Mouse (Mus musculus) activated CD4-positive, CD25-positive, alpha-beta regulatory T cell, adult 4 months (primary cell): ENCODE results near the gene Mylk4. TPM values are rescaled to one million over a fixed set of nuclear protein-coding genes. Genes with fewer than 3 reads are reported as not detected.

Experiments
- ATAC-seq: one replicate; pipeline ENCODE4 v1.8.0; 2017
- polyA plus RNA-seq, 2 experiments: library from polyadenylated mRNA; unstranded; fragments of 100-300 nt; shearing (Covaris generic); gene quantifications; one replicate each; pipeline ENCODE4 v1.2.1; 2017

Mylk4 gene
- polyA plus RNA-seq = not detected

GRCm38 (mm10) chr13:32783816-32784215, at the start of gene Mylk4:
Gene Mylk4 (minus strand): TSS chr13:32783954.
- no peak for ATAC-seq

DNA sequence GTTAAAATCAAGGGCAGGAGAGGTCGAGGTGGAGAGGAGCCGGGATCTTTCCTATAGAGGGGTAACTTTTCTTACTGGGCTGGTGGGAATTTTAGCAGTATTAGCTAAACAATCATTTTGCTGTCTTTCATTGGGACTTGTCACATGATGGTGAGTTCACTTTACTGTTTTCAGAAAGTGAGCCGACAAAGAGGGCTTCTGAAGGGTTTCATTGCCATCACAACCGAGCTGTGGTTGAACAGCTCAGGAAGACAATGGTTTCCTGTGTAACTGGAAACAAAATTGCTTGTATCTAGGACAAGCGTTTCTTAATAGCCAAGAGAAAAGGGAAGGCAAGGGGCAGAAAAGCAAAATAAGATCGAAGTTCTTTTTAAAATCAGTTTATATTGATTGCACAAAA, 49.5 kb upstream of the Mylk4 start:
- peak; percentile 63 for ATAC-seq

DNA sequence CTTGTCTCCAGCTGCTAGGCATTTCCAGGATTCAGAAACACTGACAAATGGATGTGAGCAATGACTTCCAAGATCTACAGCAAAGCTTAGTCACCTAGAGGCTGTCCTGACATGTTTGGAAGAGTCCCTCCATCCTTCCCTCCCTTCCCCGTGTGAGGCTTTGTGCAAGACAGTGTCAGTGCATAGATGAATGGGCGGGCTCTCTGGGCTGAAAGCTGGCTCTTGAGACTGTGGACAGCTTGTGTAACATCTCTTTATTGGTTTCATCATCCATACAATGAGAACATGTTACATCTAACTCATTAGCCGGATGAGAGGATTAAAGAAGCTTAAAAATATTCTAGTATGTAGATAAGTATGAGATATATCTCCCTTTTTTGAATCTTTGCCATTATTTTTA, 49.0 kb upstream of the Mylk4 start:
- ATAC-seq = no peak

DNA sequence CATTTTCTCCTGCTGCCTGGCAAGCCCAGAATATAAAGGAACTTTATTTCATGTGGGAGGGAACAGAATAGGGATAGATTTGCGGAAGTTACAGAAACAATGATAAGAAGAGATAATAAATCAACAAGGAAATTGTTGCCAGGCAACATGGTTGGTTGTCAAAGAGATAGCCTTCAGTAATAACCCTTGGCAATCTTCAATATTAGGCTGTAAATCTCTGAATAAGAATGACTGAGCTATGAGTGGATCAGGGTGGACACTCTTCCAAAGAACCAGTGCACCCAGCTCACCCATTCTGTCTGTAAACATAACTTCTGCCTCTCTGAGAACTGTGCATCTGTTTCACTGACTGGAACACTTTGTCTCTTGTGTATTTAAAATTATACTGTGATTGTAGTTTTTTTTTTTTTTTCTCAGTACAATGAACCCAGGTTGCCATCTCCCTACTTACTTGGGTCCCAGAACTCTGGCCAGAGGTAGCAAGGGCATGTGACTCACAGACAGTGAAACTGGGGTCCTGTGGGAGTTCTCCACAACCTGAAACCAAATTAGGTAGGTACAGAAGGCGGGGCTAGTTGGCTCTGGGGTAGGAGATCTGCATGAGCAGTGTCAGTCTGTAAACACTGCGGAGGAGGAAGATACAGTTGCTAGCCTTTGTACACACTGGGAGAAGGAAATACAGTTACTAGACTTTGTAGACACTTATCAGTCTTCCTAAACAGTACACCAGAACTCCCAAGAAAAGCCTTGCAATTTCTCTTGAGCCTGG, 47.9 kb upstream of the Mylk4 start:
- no peak for ATAC-seq

DNA sequence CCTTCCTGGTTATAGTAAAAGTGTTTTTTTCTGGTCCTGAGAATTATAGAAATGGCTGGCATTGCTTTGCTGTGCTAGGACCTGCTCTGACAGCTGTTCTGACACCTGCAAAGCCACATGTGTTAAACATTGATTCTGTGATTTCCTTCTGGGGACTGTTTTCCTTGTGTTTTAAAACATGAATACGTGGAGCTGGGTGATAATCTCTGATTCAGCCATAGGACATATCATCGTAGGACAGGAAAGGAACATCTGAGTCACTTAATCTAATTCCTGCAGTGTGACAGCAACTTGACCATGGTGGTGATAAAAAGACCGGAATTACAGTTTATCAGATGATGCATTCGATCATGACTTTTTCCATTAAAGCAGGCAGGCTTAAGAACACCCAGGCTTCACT, 45.1 kb upstream of the Mylk4 start:
- no peak for ATAC-seq

GRCm38 (mm10) chr13:32827951-32828350, 44.2 kb upstream of the Mylk4 start:
- peak; percentile 61 for ATAC-seq

GRCm38 (mm10) chr13:32827111-32827822, 43.5 kb upstream of the Mylk4 start:
- no peak for ATAC-seq

GRCm38 (mm10) chr13:32825546-32825945, 41.8 kb upstream of the Mylk4 start:
- no peak for ATAC-seq

DNA sequence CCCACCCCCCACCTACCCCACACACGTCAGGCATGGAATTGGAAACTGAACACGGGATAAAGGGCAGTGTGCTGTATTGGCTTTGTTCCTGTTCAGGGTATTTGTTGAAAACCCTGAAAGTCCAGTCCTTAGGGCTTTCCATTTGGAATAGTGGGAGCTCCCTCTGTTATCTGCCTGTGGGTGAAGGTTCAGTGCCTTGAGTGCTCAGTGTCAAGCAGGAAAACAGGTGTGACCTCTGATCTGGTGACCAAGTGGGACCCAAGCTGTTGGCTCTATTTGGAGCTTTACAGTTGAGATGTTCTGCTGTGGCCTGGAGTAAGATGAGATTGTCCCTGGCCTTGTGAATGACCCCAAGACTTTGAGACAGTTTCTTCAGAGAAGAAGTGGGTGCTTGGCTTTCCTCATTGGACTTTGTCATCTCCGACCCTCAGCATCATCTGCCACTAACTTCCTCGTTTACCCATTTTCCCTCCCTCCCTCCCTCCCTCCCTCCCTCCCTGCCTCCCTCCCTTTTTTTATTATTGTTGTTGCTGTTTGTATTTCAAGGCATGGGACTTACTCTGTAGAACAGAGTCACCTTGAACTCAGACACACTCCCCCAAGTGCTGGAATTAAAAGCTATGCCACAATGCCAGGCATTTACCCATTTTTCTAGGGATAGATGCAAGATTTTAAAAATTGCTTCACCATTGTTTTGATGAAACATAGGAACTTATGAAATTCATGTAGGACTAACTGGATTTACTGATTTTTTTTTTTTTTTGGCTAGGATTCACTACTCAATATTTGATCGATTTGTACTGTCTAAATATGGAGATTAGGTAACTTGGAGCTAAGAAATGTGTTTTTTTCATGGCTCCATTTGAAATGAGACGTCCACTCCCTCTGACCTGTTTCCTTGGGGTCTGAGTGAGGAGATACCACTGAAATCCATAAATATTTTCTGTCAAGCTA, 40.9 kb upstream of the Mylk4 start:
- no peak for ATAC-seq

DNA sequence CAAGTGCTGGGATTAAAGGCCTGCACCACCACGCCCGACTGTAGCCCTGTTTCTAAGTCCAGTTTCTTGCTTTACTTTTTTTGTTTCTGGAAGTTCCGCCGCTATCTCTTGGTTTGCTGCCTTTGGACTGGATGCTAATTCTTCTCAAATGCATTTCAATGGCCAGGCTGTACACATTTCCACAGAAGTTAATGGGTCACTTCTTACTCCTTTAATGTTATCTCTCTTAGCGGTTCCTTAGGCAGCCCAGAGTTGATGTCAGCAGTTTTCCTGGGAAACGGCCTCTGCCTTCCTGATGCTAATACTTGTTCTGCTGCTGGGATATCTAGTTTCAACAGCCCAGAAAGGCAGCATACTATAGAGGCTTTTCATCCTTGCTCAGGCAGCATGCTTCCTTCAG, 39.4 kb upstream of the Mylk4 start:
- ATAC-seq = no peak

DNA sequence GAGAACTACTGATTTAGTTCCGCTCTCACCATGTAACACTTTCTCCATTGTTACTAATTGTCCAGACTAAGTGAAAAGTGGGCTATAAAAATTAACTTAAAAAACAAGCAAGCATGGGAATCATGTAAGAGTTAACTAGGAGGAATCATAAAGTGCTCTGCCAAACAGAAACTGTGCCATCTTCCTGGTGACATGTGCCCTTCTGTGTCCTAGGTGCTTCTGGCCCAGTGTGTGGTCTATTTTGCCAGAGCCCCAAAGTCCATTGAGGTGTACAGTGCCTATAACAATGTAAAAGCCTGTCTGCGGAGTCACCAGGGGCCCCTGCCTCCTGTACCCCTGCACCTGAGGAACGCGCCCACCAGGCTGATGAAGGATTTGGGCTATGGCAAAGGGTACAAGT, 37.9 kb upstream of the Mylk4 start:
- no peak for ATAC-seq

GRCm38 (mm10) chr13:32819926-32820325, 36.2 kb upstream of the Mylk4 start:
- no peak for ATAC-seq

DNA sequence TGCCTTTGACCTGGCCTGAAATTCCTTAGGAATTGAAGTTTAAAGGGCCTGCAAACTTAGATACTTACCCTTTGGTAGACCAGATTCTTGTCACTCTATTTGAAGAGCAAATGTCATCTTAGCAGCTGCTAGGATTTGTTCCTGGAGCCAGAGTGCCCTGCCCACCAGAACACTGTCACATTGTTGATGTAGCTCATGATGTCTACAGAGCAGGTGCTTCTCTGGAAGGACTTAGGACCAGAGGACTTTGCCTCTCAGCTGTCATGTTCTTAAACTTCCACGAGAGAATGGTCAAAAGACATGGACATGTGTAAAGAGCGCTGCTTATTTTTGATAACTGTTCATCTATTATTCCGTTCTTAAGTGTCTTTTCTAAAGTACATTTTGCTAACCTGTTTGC, 35.5 kb upstream of the Mylk4 start:
- ATAC-seq = no peak

- ATAC-seq = no peak
Observed at GRCm38 (mm10) chr13:32807624-32808023, 23.9 kb upstream of the Mylk4 start.

DNA sequence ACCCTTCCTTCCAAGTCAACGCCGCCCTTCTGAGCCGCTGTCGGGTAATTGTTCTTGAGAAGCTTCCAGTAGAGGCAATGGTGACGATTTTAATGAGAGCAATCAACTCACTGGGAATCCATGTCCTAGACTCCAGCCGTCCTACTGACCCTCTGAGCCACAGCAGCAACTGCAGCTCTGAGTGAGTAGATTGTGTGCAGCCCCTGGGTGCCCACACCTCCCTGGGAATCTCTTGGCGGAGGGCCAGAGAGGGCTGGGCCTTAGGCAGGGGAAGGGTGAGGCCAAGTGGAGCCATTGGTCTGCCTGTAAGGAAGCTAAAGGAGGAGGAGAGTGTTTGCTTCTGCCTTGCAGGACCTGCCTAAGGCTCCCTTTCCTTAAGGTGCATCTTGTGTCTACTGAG, 23.1 kb upstream of the Mylk4 start:
- no peak for ATAC-seq

- ATAC-seq = no peak
Observed at GRCm38 (mm10) chr13:32803701-32804345, 20.1 kb upstream of the Mylk4 start.

DNA sequence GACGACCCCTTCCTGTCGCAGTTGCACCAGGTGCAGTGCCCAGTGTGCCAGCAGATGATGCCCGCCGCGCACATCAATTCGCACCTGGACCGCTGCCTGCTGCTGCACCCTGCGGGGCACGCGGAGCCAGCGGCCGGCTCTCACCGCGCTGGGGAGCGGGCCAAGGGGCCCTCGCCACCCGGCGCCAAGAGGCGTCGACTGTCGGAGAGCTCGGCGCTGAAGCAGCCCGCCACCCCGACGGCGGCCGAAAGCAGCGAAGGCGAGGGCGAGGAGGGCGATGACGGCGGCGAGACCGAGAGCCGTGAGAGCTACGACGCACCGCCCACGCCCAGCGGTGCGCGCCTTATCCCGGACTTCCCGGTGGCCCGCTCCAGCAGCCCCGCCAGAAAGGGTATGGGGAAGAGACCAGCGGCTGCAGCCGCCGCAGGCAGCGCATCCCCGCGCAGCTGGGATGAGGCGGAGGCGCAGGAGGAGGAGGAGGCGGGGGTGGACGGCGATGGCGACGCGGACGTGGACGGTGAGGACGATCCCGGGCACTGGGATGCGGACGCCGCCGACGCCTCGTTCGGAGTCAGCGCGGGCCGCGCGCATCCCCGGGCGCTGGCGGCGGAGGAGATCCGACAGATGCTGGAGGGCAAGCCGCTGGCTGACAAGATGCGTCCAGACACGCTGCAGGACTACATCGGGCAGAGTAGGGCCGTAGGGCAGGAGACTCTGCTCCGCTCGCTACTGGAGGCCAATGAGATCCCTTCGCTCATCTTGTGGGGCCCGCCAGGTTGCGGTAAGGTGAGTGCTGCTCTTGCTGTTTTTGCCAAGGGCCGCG, 18.7 kb upstream of the Mylk4 start, which contains the start of gene D930007J09Rik:
Gene D930007J09Rik, minus strand, starts transcription at position 591 of the 823 bp plus-strand sequence.
- ATAC-seq = peak; percentile 0

GRCm38 (mm10) chr13:32801693-32802221, 18.0 kb upstream of the Mylk4 start, which contains the start of gene Wrnip1:
Gene Wrnip1 (plus strand): TSS chr13:32802038.
- ATAC-seq = peak; percentile 95

- no peak for ATAC-seq
Observed at GRCm38 (mm10) chr13:32800859-32801258, 17.1 kb upstream of the Mylk4 start.

- no peak for ATAC-seq
Observed at GRCm38 (mm10) chr13:32799131-32799530, 15.4 kb upstream of the Mylk4 start.

DNA sequence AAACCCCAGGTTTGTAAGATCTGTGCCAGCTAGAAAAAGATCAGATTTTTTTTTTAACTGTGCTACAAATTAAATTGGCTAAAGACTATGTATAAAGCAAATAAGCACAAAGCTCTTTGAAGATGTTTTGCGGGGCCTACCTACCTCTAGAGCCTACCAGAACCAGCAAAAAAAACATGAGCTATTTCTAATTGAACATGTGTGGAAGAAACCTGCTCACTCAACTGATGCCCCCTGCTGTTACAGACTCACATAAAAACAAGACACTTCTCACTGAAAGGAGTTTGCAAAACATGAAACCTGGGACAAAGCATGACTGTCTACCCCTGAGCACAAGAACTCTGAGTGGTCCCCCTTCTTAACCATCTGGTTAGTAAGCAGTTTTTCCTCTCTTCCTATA, 13.3 kb upstream of the Mylk4 start:
- ATAC-seq = no peak
